Mouse (Mus musculus) MEL (cell line): ENCODE results near the gene Egf. TPM values are rescaled to one million over a fixed set of nuclear protein-coding genes. Genes with fewer than 3 reads are reported as not detected.

ENCODE experiments used
- DNase-seq: peaks from one replicate; pipeline ENCODE4 v3.0.0; 2011; ENCODE audit warnings: low read depth, low spot score
- H3K27ac ChIP-seq: 2 replicates; pipeline ENCODE4 v1.5.1; 2012; ENCODE audit warnings: low read depth, mild to moderate bottlenecking, control low read depth, low read length, moderate library complexity; ENCODE audit not compliant: control insufficient read depth
- H3K27me3 ChIP-seq, 2 experiments: fragments of 150-350 bp in 1 of 2; sonication (generic) in 1 of 2; 2 replicates each; pipeline ENCODE4 v1.6.1; 2012; ENCODE audit warnings: low read length in 2 of 2, mild to moderate bottlenecking in 2 of 2, improper control_type of control experiment in 1 of 2, moderate library complexity in 1 of 2; ENCODE audit not compliant: insufficient read depth in 2 of 2, control insufficient read depth in 1 of 2
- H3K36me3 ChIP-seq, 2 experiments: 2 replicates each; pipeline ENCODE4 v1.6.1; 2012 to 2014; ENCODE audit warnings: low read length in 2 of 2, improper control_type of control experiment in 1 of 2, inconsistent platforms in 1 of 2, mild to moderate bottlenecking in 1 of 2; ENCODE audit not compliant: insufficient read depth in 2 of 2, control insufficient read depth in 1 of 2
- H3K4me1 ChIP-seq, 2 experiments: fragments of 150-350 bp in 1 of 2; sonication (generic) in 1 of 2; 2 replicates each; pipeline ENCODE4 v1.6.1; 2012; ENCODE audit warnings: low read length in 2 of 2, improper control_type of control experiment in 1 of 2, mild to moderate bottlenecking in 1 of 2; ENCODE audit not compliant: insufficient read depth in 2 of 2, control insufficient read depth in 1 of 2
- H3K4me3 ChIP-seq, 2 experiments: fragments of 150-350 bp in 1 of 2; sonication (generic) in 1 of 2; 2 replicates each; pipeline ENCODE4 v1.5.1; 2012; ENCODE audit warnings: low read depth in 2 of 2, low read length in 2 of 2, mild to moderate bottlenecking in 2 of 2, moderate library complexity in 2 of 2, control low read depth in 1 of 2, improper control_type of control experiment in 1 of 2; ENCODE audit not compliant: control insufficient read depth in 1 of 2, insufficient read depth in 1 of 2
- H3K79me2 ChIP-seq: 2 replicates; pipeline ENCODE4 v1.6.1; 2012; ENCODE audit warnings: mild to moderate bottlenecking, low read length, moderate library complexity; ENCODE audit not compliant: control insufficient read depth, poor library complexity, insufficient read depth
- H3K9ac ChIP-seq: 2 replicates; pipeline ENCODE4 v1.6.1; 2012; ENCODE audit warnings: low read depth, mild to moderate bottlenecking, control low read depth, low read length, moderate library complexity; ENCODE audit not compliant: control insufficient read depth, poor library complexity, severe bottlenecking
- H3K9me3 ChIP-seq: fragments of 150-350 bp; sonication (generic); replicated peaks from 2 replicates; pipeline ENCODE4 v1.6.1; 2012; ENCODE audit warnings: mild to moderate bottlenecking, low read length, improper control_type of control experiment, moderate library complexity; ENCODE audit not compliant: insufficient read depth
- BHLHE40 ChIP-seq: IDR thresholded peaks from 2 replicates; pipeline ENCODE4 v1.6.1; 2012; ENCODE audit warnings: low read depth, mild to moderate bottlenecking, inconsistent platforms, low read length, improper control_type of control experiment, borderline replicate concordance
- CHD2 ChIP-seq: IDR thresholded peaks from 2 replicates; pipeline ENCODE4 v1.6.1; 2011; ENCODE audit warnings: low read length, improper control_type of control experiment
- CTCF ChIP-seq, 3 experiments: IDR thresholded peaks in 2 of 3; conservative IDR thresholded peaks in 1 of 3; 2 replicates each; pipeline ENCODE4 v1.5.1; 2011 to 2012; ENCODE audit warnings: low read length in 3 of 3, low read depth in 2 of 3, mild to moderate bottlenecking in 2 of 3, improper control_type of control experiment in 1 of 3, inconsistent platforms in 1 of 3, mixed read lengths in 1 of 3, moderate library complexity in 1 of 3; ENCODE audit not compliant: control insufficient read depth in 1 of 3, insufficient read depth in 1 of 3, poor library complexity in 1 of 3, severe bottlenecking in 1 of 3
- E2F4 ChIP-seq: IDR thresholded peaks from 2 replicates; pipeline ENCODE4 v1.6.1; 2011; ENCODE audit warnings: low read depth, low read length, improper control_type of control experiment, borderline replicate concordance
- ELF1 ChIP-seq: IDR thresholded peaks from 2 replicates; pipeline ENCODE4 v1.6.1; 2014; ENCODE audit warnings: low read depth, mild to moderate bottlenecking, inconsistent platforms, low read length, improper control_type of control experiment, moderate library complexity
- ETS1 ChIP-seq: IDR thresholded peaks from 2 replicates; pipeline ENCODE4 v1.6.1; 2012; ENCODE audit warnings: low read depth, mild to moderate bottlenecking, inconsistent platforms, low read length, improper control_type of control experiment, moderate library complexity
- GATA1 ChIP-seq: IDR thresholded peaks from 2 replicates; pipeline ENCODE4 v1.6.1; 2011; ENCODE audit warnings: low read depth, low read length, improper control_type of control experiment
- HCFC1 ChIP-seq: IDR thresholded peaks from 2 replicates; pipeline ENCODE4 v1.6.1; 2012; ENCODE audit warnings: low read depth, mild to moderate bottlenecking, inconsistent platforms, low read length, improper control_type of control experiment, moderate library complexity
- JUND ChIP-seq: IDR thresholded peaks from 2 replicates; pipeline ENCODE4 v1.6.1; 2011; ENCODE audit warnings: low read depth, mild to moderate bottlenecking, improper control_type of control experiment, low read length
- KAT2A ChIP-seq: conservative IDR thresholded peaks from 2 replicates; pipeline ENCODE4 v1.6.1; 2012; ENCODE audit warnings: low read depth, low read length, improper control_type of control experiment, inconsistent platforms
- MAZ ChIP-seq: IDR thresholded peaks from 2 replicates; pipeline ENCODE4 v1.6.1; 2012; ENCODE audit warnings: low read depth, mild to moderate bottlenecking, inconsistent platforms, low read length, improper control_type of control experiment
- MEF2A ChIP-seq: IDR thresholded peaks from 2 replicates; pipeline ENCODE4 v1.6.1; 2014; ENCODE audit warnings: low read depth, mild to moderate bottlenecking, inconsistent platforms, low read length, improper control_type of control experiment; ENCODE audit not compliant: poor library complexity, insufficient replicate concordance, severe bottlenecking; ENCODE audit errors: extremely low read depth
- MXI1 ChIP-seq: IDR thresholded peaks from 2 replicates; pipeline ENCODE4 v1.6.1; 2011; ENCODE audit warnings: mild to moderate bottlenecking, low read depth, low read length, improper control_type of control experiment
- MYC ChIP-seq: IDR thresholded peaks from 2 replicates; pipeline ENCODE4 v1.6.1; 2011; ENCODE audit warnings: low read depth, mild to moderate bottlenecking, low read length, improper control_type of control experiment, moderate library complexity
- POLR2A ChIP-seq, 2 experiments: IDR thresholded peaks; 2 replicates each; pipeline ENCODE4 v1.6.1; 2011 to 2012; ENCODE audit warnings: low read length in 2 of 2, mild to moderate bottlenecking in 2 of 2, control low read depth in 1 of 2, improper control_type of control experiment in 1 of 2, low read depth in 1 of 2, moderate library complexity in 1 of 2; ENCODE audit not compliant: control insufficient read depth in 1 of 2, insufficient read depth in 1 of 2, poor library complexity in 1 of 2
- POLR2AphosphoS2 ChIP-seq: IDR thresholded peaks from 2 replicates; pipeline ENCODE4 v1.6.1; 2011; ENCODE audit warnings: low read length, improper control_type of control experiment
- POLR2AphosphoS5 ChIP-seq: IDR thresholded peaks from 2 replicates; pipeline ENCODE4 v1.6.1; 2012; ENCODE audit warnings: low read depth, borderline replicate concordance, mild to moderate bottlenecking, inconsistent platforms, low read length, moderate library complexity, mixed read lengths
- RCOR1 ChIP-seq: IDR thresholded peaks from 2 replicates; pipeline ENCODE4 v1.6.1; 2012; ENCODE audit warnings: low read depth, mild to moderate bottlenecking, inconsistent platforms, low read length, improper control_type of control experiment
- SIN3A ChIP-seq: IDR thresholded peaks from 2 replicates; pipeline ENCODE4 v1.6.1; 2012; ENCODE audit warnings: low read length, improper control_type of control experiment, inconsistent platforms
- SMC3 ChIP-seq: IDR thresholded peaks from 2 replicates; pipeline ENCODE4 v1.6.1; 2011; ENCODE audit warnings: low read depth, low read length, improper control_type of control experiment
- TAL1 ChIP-seq: IDR thresholded peaks from 2 replicates; pipeline ENCODE4 v1.6.1; 2012; ENCODE audit warnings: mild to moderate bottlenecking, inconsistent platforms, low read length, moderate library complexity, mixed read lengths
- TCF12 ChIP-seq: IDR thresholded peaks from 2 replicates; pipeline ENCODE4 v1.6.1; 2014; ENCODE audit warnings: low read depth, mild to moderate bottlenecking, inconsistent platforms, low read length, improper control_type of control experiment, moderate library complexity
- USF1 ChIP-seq: IDR thresholded peaks from 2 replicates; pipeline ENCODE4 v1.6.1; 2014; ENCODE audit warnings: low read depth, mild to moderate bottlenecking, inconsistent platforms, low read length, improper control_type of control experiment, moderate library complexity
- USF2 ChIP-seq, 2 experiments: IDR thresholded peaks; 2 replicates each; pipeline ENCODE4 v1.6.1; 2011 to 2012; ENCODE audit warnings: improper control_type of control experiment in 2 of 2, low read length in 2 of 2, borderline replicate concordance in 1 of 2, inconsistent platforms in 1 of 2, low read depth in 1 of 2, mild to moderate bottlenecking in 1 of 2; ENCODE audit not compliant: insufficient read depth in 1 of 2
- ZC3H11A ChIP-seq: IDR thresholded peaks from 2 replicates; pipeline ENCODE4 v1.6.1; 2012; ENCODE audit warnings: low read depth, mild to moderate bottlenecking, inconsistent platforms, low read length, improper control_type of control experiment
- ZKSCAN1 ChIP-seq: IDR thresholded peaks from 2 replicates; pipeline ENCODE4 v1.6.1; 2012; ENCODE audit warnings: low read depth, mild to moderate bottlenecking, inconsistent platforms, low read length, improper control_type of control experiment, moderate library complexity
- ZMIZ1 ChIP-seq: IDR thresholded peaks from 2 replicates; pipeline ENCODE4 v1.6.1; 2012; ENCODE audit warnings: low read depth, mild to moderate bottlenecking, inconsistent platforms, low read length, improper control_type of control experiment, moderate library complexity
- ZNF384 ChIP-seq: IDR thresholded peaks from 2 replicates; pipeline ENCODE4 v1.6.1; 2012; ENCODE audit warnings: low read depth, mild to moderate bottlenecking, inconsistent platforms, low read length, improper control_type of control experiment
- polyA plus RNA-seq, 2 experiments: library from polyadenylated mRNA; stranded (reverse) in 1 of 2; unstranded in 1 of 2; fragments of >175 nt in 1 of 2; fragments of >200 nt in 1 of 2; gene quantifications; 2 replicates each; pipeline versions ENCODE4 v1.2.1 to v1.2.4; 2012; ENCODE audit warnings: low replicate concordance in 2 of 2, low read depth in 1 of 2; ENCODE audit not compliant: insufficient read length in 2 of 2, insufficient read depth in 1 of 2, missing spikeins in 1 of 2
- total RNA-seq: library from RNA; depleted of rRNA; stranded (reverse); fragments of 300-350 nt; gene quantifications from 2 replicates; pipeline ENCODE4 v1.2.3, GENCODE M21; 2012

The Egf gene
- total and polyA plus RNA-seq, 3 experiments, result 1.5 to 3.1 TPM; not detected in 1

DNA sequence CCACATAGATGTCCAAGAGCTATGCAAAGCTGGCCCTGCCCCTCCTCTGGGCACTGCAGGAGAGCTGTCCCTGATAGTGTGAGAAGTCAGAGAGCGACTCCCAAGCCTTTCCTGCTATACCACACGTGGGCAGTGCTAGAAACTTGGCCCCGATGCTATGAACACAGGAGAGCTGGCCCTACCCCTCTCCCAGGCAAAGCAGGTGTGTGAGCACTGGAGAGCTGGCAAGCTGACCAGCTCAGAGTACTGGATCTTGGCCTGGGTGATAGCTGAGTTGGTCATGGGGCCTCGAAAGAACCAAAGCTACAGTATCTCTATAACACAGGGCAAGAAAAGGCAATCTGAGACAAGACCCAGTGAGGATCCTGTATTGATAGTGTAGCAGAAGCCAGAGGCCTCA, 98.6 kb downstream of the Egf start:
- Histone ChIP-seq H3K79me2 (no peaks in the 10 kb centered on the region), H3K9ac (no peak overlapping the region), H3K4me3 (no peak overlapping the region), H3K27ac (no peak overlapping the region), H3K9me3 (no peaks in the 10 kb centered on the region), H3K27me3 (no peaks in the 10 kb centered on the region), H3K36me3 (no peaks in the 10 kb centered on the region), H3K4me1 (no peaks in the 10 kb centered on the region)
- TF ChIP-seq GATA1, result no peak
- no peak for TF ChIP-seq KAT2A
- TF ChIP-seq JUND, result no peak
- TF ChIP-seq MEF2A, result no peak
- TF ChIP-seq TCF12, result no peak
- no peak for TF ChIP-seq CTCF (IDR thresholded peaks at IDR 0.05 in 2 of 3, conservative IDR thresholded peaks at IDR 0.05 in 1 of 3; ENCODE audit: control insufficient read depth in 1 of 3, insufficient read depth in 1 of 3, low read depth in 2 of 3, low read length in 3 of 3, poor library complexity in 1 of 3, severe bottlenecking in 1 of 3)
- TF ChIP-seq ETS1, result no peak
- TF ChIP-seq RCOR1, result no peak
- TF ChIP-seq POLR2A (IDR thresholded peaks at IDR 0.05; ENCODE audit: control insufficient read depth in 1 of 2, insufficient read depth in 1 of 2, low read depth in 1 of 2, low read length in 2 of 2, poor library complexity in 1 of 2), result no peak
- TF ChIP-seq ZC3H11A, result no peak
- TF ChIP-seq MAZ, result no peak
- TF ChIP-seq ZKSCAN1, result no peak
- no peak for TF ChIP-seq MXI1
- TF ChIP-seq ELF1, result no peak
- TF ChIP-seq TAL1, result no peak
- no peak for DNase-seq

- no peak for DNase-seq
- H3K27ac ChIP-seq, result no peak overlapping the region
- no peaks in the 10 kb centered on the region for H3K4me1 ChIP-seq
- no peaks in the 10 kb centered on the region for H3K9me3 ChIP-seq
- no peak for TF ChIP-seq POLR2AphosphoS5
- TF ChIP-seq MXI1, result no peak
- TF ChIP-seq, all 39 proteins: peak for 0
- no peaks in the 10 kb centered on the region for H3K27me3 ChIP-seq
- no peak overlapping the region for H3K9ac ChIP-seq
- H3K36me3 ChIP-seq, result no peaks in the 10 kb centered on the region
- no peak overlapping the region for H3K4me3 ChIP-seq
- H3K79me2 ChIP-seq, result no peaks in the 10 kb centered on the region
Observed at GRCm38 (mm10) chr3:129652476-129652875, 102.6 kb downstream of the Egf start.

DNA sequence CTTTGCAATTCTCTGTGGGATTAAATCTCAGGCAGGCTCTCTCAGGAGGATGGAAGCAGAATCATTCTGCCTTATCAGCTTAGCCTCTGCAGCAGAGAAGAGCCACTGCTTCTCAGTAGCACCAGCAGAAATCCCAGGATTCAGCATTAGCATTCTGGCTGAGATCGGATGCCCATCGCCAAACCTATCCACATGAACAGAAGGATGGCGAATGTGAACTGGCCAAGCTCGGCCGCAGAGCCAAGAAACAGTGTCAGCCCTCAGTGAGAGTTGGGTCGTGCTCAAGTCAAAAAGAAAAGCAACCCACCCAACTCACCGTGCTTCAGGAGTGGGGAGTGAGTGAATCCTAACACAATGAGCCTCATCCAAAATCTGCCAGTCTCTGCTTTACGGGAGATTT, 103.4 kb downstream of the Egf start:
- H3K27me3 ChIP-seq, result no peaks in the 10 kb centered on the region
- no peaks in the 10 kb centered on the region for H3K79me2 ChIP-seq
- H3K9ac ChIP-seq, result no peak overlapping the region
- no peaks in the 10 kb centered on the region for H3K4me1 ChIP-seq
- no peak overlapping the region for H3K4me3 ChIP-seq
- no peak for DNase-seq
- H3K27ac ChIP-seq, result no peak overlapping the region
- H3K9me3 ChIP-seq, result no peaks in the 10 kb centered on the region
- H3K36me3 ChIP-seq, result no peaks in the 10 kb centered on the region
- TF ChIP-seq BHLHE40, result no peak
- no peak for TF ChIP-seq TCF12
- no peak for TF ChIP-seq CHD2
- TF ChIP-seq ZMIZ1, result no peak
- no peak for TF ChIP-seq MYC
- TF ChIP-seq E2F4, result no peak
- TF ChIP-seq SIN3A, result no peak
- no peak for TF ChIP-seq USF2 (IDR thresholded peaks at IDR 0.05; ENCODE audit: borderline replicate concordance in 1 of 2, insufficient read depth in 1 of 2, low read depth in 1 of 2, low read length in 2 of 2)
- TF ChIP-seq POLR2AphosphoS2, result no peak
- TF ChIP-seq RCOR1, result no peak
- TF ChIP-seq ZNF384, result no peak
- TF ChIP-seq HCFC1, result no peak
- TF ChIP-seq ETS1, result no peak
- no peak for TF ChIP-seq USF1
- TF ChIP-seq ZC3H11A, result no peak
- TF ChIP-seq SMC3, result no peak
